Mouse (Mus musculus) liver, embryonic 12.5 days (tissue): ENCODE results near the gene Gm11733. TPM values are rescaled to one million over a fixed set of nuclear protein-coding genes. Genes with fewer than 3 reads are reported as not detected.

Experiments used
- ATAC-seq: fragments of 200-750 bp; cut with Nextera tagmentation; 2 replicates; pipeline ENCODE4 v1.8.0; 2017; ENCODE audit warnings: moderate number of reproducible peaks, mild to moderate bottlenecking, moderate library complexity
- H3K27ac ChIP-seq: fragments of 300-500 bp; sonication (generic); 2 replicates; pipeline ENCODE4 v1.5.1; 2016; ENCODE audit warnings: mild to moderate bottlenecking
- H3K27me3 ChIP-seq: fragments of 300-500 bp; sonication (generic); replicated peaks from 2 replicates; pipeline ENCODE4 v1.6.1; 2016; ENCODE audit warnings: mild to moderate bottlenecking, moderate library complexity
- H3K36me3 ChIP-seq: fragments of 300-500 bp; sonication (generic); 2 replicates; pipeline ENCODE4 v1.6.1; 2016; ENCODE audit warnings: mild to moderate bottlenecking, moderate library complexity
- H3K4me1 ChIP-seq: fragments of 300-500 bp; sonication (generic); 2 replicates; pipeline ENCODE4 v1.6.1; 2016
- H3K4me2 ChIP-seq: fragments of 300-500 bp; sonication (generic); 2 replicates; pipeline ENCODE4 v1.6.1; 2016; ENCODE audit warnings: mild to moderate bottlenecking, moderate library complexity
- H3K4me3 ChIP-seq: fragments of 300-500 bp; sonication (generic); 2 replicates; pipeline ENCODE4 v1.5.1; 2016; ENCODE audit warnings: mild to moderate bottlenecking, moderate library complexity
- H3K9ac ChIP-seq: fragments of 300-500 bp; sonication (generic); 2 replicates; pipeline ENCODE4 v1.6.1; 2016; ENCODE audit warnings: mild to moderate bottlenecking, moderate library complexity
- H3K9me3 ChIP-seq: fragments of 300-500 bp; sonication (generic); replicated peaks from 2 replicates; pipeline ENCODE4 v1.6.1; 2016; ENCODE audit warnings: mild to moderate bottlenecking, moderate library complexity
- WGBS: fragments of 180-500 bp; shearing (Covaris S2); methylation state at CpG from one replicate; pipeline ENCODE4 v1.1.7; 2016; ENCODE audit not compliant: insufficient replicate concordance; 5-methylcytosine and 5-hydroxymethylcytosine counted together
- polyA plus RNA-seq: library from polyadenylated mRNA; unstranded; fragments of >200 nt; fragmentation: Nextera tagmentation; extraction: Ambion mirVana; gene quantifications from 2 replicates; pipeline ENCODE4 v1.2.1, GENCODE M21; 2016

The Gm11733 gene
- polyA plus RNA-seq, 1 experiment from 2014 or later = not detected

DNA sequence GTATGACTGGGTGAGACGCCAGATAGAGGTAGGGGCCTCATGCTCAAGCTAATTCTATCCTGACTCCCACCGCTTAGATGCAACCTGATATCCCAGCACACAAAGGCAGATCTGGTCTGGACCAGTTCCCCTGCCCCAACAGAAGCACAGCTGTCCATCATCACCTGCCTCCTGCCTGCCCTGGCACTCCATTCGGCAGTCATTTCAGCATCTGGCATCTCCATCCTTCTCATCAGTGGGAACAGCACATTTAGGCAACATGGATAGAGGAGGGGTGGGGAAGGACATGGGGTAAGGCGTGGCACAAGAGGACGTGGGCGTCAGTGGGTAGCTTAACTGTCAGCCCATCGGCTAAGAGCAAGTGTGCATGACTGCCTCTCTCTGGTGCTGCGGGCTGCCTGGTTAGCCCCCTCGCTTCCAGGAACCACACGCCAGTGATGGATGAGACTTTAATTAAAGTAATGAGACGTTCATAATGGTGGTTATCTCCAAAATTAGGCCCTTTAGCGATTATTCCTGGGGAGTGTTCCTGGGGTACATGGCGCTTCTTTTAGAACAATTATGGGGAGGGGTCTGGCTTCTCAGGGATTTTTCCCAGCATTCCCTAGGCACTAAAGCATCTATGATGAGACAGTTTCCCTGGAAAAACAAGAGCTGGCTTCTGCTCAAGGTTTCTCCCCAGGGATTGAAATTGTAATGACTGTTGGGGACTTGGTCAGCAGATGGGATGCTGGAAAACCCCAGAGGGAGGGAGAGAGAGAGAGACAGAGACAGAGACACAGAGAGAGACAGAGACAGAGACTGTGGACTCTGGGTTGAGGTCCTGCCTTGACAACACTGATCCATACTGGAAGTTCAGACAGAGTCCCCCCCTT is 38.0 kb downstream of the Gm11733 start:
- no peak overlapping the region for H3K27ac ChIP-seq
- no peak for ATAC-seq
- WGBS = 59% methylated on average over 13 of the region's 13 CpGs

DNA sequence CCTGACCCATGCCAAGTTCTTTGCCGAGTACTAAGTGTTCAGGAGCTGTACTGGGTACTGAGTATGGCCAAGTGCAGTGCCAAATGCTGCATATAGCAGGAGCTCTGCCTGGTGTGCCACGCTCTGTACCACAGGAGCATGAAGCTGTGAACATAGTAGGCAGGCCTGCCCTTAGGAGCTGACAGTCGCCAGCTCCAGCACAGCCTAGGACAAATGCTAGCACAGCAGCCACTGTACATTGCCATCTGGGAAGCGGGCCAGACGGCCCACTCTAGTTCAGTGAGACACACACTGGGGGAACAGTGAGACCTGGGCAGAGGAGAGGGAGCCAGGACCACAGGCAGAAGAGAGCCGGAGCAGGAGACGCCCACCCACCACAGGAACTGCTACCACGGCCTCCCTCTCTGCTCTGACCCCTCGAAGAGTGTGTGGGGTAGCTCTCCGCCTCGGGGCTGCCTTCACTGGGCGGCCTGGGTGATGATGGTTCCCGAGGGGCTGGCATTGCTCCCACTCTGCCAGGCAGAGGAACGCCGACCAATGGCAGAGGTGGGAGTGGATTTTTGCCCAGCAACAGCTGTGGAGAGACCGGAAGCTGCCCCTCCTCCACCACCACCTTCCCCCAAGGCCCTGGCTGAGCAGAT is 38.8 kb downstream of the Gm11733 start:
- Histone ChIP-seq H3K27me3 (peaks cover 14% of the 10 kb centered on the region), H3K4me1 (no peaks in the 10 kb centered on the region), H3K27ac (no peak overlapping the region), H3K9me3 (peaks cover 5% of the 10 kb centered on the region; the same call in 1 of the 2 replicates), H3K4me3 (no peak overlapping the region), H3K9ac (no peak overlapping the region), H3K36me3 (no peaks in the 10 kb centered on the region), H3K4me2 (no peak overlapping the region)
- 53% methylated on average over 16 of the region's 16 CpGs for WGBS
- 0 out of 2 replicates have a peak, but pooled peaks have one; percentile 24 for ATAC-seq

More for the DNA sequence above, 38.0 kb downstream of the Gm11733 start:
- Histone ChIP-seq H3K4me2 (no peak overlapping the region), H3K9ac (no peak overlapping the region), H3K27me3 (peaks cover 14% of the 10 kb centered on the region), H3K9me3 (peaks cover 5% of the 10 kb centered on the region; the same call in 1 of the 2 replicates), H3K36me3 (no peaks in the 10 kb centered on the region), H3K4me3 (no peak overlapping the region), H3K4me1 (no peaks in the 10 kb centered on the region)

DNA sequence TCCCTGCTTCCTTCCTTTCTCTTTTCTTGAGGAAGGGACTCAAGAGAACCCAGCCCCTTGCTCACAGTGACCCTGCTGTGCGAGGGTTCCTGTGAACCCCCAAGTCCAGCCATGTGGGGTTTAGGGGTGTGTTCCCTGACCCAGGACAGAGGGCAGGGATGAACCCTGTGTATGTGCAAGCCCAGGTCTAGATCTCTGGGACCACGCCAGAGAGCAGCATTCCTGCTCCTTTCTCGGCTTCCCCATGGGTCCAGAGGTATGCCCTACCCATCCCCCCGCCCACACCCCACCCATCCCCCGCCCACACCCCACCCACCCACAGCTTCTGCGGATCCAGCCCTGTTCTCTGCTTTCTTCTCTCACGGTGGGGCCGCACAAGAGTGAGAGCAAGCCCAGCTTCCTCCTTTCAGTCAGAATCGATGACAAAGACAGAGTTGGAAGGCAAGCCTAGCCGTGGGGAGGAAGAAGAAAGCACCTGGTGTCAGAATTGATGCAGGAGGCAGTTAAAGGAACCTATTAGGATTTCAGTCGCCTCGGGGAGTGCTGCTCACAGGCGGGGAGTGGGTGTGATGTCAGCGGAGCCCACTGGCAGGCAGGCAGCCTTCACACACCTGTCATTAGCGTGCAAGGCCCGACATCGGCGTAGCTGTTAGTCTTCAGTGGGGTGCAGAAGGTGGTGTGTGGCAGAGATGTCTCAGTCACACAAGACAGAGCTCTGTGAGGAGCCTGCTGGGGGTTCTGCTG is 41.6 kb downstream of the Gm11733 start:
- ATAC-seq = no peak
- Histone ChIP-seq H3K4me1 (no peaks in the 10 kb centered on the region), H3K9ac (no peak overlapping the region), H3K36me3 (no peaks in the 10 kb centered on the region), H3K9me3 (no peaks in the 10 kb centered on the region), H3K27me3 (peaks cover 14% of the 10 kb centered on the region), H3K4me3 (no peak overlapping the region), H3K4me2 (no peak overlapping the region), H3K27ac (no peak overlapping the region)
- 16% methylated on average over 18 of the region's 18 CpGs for WGBS

DNA sequence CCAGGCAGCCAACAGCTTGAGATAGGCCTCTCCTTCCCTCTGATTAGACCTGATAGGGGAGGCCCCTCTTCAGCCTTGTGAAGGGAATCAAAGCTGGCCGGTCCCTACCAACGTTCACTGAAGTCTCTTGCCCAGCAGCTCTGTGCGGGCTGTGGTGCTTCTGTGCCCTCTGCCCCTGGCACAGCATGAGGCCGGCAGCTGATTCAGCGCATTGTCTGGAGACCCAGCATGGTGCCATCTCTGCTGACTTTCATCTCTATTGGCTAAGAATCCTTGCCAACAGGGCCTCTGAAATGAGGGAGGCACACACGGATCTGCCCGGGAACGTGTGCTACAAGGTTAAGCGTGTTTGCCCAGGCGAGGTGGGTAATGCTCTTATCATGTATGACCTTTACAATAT is 48.2 kb downstream of the Gm11733 start:
- WGBS = 60% methylated on average over 10 of the region's 10 CpGs

DNA sequence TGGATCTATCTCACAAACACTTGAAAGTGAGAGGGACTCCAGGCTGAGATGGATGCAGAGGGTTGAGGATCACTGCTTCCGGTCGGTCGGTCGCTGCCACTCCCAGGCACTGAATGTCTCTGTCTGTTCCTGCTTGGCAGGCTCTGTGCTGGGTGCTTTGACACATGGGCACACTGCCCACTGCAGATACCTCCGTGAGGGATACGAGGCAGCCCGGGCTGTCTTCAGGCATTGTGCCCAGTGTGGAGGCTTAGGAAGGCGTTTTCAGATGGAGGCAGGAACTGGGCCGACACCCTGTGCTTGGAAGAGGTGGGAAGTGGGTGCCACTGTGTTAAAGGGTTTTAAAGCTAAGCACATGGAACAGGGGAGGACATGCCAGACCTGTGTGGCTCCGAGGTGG is 50.7 kb downstream of the Gm11733 start:
- Histone ChIP-seq H3K9ac (no peak overlapping the region), H3K4me2 (no peak overlapping the region), H3K36me3 (no peaks in the 10 kb centered on the region), H3K9me3 (no peaks in the 10 kb centered on the region), H3K27me3 (no peaks in the 10 kb centered on the region), H3K4me3 (no peak overlapping the region), H3K4me1 (no peaks in the 10 kb centered on the region; the same call in 1 of the 2 replicates), H3K27ac (no peak overlapping the region)
- no peak for ATAC-seq
- WGBS = 63% methylated on average over 10 of the region's 10 CpGs

More for the DNA sequence above, 48.2 kb downstream of the Gm11733 start:
- H3K4me1 ChIP-seq = no peaks in the 10 kb centered on the region; the same call in 1 of the 2 replicates
- no peak overlapping the region for H3K4me2 ChIP-seq
- H3K27ac ChIP-seq = no peak overlapping the region
- H3K27me3 ChIP-seq = no peaks in the 10 kb centered on the region
- no peak overlapping the region for H3K9ac ChIP-seq
- ATAC-seq = no peak
- no peak overlapping the region for H3K4me3 ChIP-seq
- H3K36me3 ChIP-seq = no peaks in the 10 kb centered on the region
- H3K9me3 ChIP-seq = no peaks in the 10 kb centered on the region

DNA sequence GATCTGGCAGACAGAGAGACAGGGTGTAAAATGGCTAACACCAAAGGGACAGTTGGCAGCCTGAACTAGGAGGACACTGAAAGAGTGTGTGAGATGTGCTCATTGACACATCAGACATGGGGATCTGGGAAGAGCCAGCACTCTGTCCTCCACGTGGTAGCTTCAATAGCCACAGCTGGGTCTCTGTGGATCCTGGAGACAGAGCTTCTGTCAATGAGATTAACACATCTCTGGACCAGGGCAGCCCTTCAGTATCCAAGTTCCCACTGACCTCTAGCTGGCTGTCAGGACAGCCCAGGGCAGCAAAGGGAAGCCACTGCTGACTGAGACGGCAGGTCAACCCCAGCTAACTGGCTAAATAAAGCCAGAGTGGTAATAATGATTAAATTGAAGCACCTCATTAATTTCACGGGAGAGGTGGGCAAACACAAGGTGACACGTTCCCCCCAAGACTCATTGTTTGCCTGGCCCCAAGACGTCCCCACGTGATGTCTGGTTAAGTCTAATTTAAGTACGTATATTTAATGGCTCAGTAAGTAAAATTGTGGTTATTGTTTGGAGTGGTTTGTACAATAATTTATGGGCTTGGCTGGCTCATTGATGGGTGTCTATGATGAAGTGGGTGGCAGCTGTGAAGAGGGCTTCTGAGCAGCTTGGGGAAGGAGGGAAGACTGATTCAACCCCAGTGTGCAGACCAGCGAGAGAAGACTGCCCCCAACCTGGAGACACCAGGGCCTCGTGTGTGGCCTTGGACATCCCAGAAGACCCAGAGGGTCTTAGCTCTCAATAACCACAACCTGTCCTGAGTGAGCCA is 51.5 kb downstream of the Gm11733 start:
- WGBS = 51% methylated on average over 9 of the region's 9 CpGs
- H3K27ac ChIP-seq = no peak overlapping the region
- H3K27me3 ChIP-seq = peaks cover 6% of the 10 kb centered on the region; the same call in 1 of the 2 replicates
- H3K9ac ChIP-seq = no peak overlapping the region
- no peaks in the 10 kb centered on the region for H3K9me3 ChIP-seq
- no peak overlapping the region for H3K4me3 ChIP-seq
- H3K4me1 ChIP-seq = no peaks in the 10 kb centered on the region; the same call in 1 of the 2 replicates
- H3K36me3 ChIP-seq = no peaks in the 10 kb centered on the region
- no peak for ATAC-seq
- no peak overlapping the region for H3K4me2 ChIP-seq

DNA sequence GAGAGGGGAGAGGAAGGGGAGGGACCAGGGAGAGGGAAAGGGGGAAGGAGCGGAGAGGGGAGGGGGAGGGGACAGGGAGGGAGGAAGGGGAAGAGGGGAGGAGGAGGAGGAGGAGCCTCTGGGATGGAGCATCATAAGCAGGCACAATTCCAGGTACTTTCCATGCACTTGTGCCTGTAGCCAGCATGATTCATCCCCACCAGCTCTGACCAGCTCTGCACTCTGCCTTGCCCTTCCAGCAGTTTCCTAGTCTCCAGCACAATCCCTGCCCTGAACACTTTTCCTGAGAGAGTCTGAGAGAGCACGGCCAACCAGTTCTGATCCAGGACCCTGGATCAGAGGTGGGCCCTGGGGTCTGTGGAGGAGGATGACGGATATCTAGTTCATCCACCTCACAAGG is 52.4 kb downstream of the Gm11733 start:
- Histone ChIP-seq H3K36me3 (no peaks in the 10 kb centered on the region), H3K4me3 (no peak overlapping the region), H3K27ac (no peak overlapping the region), H3K27me3 (peaks cover 15% of the 10 kb centered on the region; the same call in 1 of the 2 replicates), H3K9me3 (no peaks in the 10 kb centered on the region), H3K4me2 (no peak overlapping the region), H3K9ac (no peak overlapping the region), H3K4me1 (no peaks in the 10 kb centered on the region; the same call in 1 of the 2 replicates)
- no peak for ATAC-seq
- WGBS = 44% methylated on average over 3 of the region's 3 CpGs

Other genes with a start within 250 kb of the Gm11733 start
- gene Tnrc6c, start 169.9 kb downstream of the Gm11733 start, polyA plus RNA-seq = 4.7 and 4.8 TPM in 2 replicates